Mouse (Mus musculus) skeletal muscle tissue, postnatal 0 days (tissue): Measurements from ENCODE around the gene Prrt4. TPM values are rescaled to one million over a fixed set of nuclear protein-coding genes. Genes with fewer than 3 reads are reported as not detected.

Experiments used
- microRNA-seq, 2 experiments: library from miRNA; unstranded; fragments of <30 nt; microRNA quantifications; one replicate each; pipeline ENCODE4; 2016
- polyA plus RNA-seq: library from polyadenylated mRNA; unstranded; fragments of >200 nt; fragmentation: Nextera tagmentation; extraction: Ambion mirVana; gene quantifications from 2 replicates; pipeline ENCODE4 v1.2.1, GENCODE M21; 2015

Gene Prrt4
- polyA plus RNA-seq: 0.10 and 0.24 TPM in 2 replicates

GRCm38 (mm10) chr6:29178888-29179658, at the start of gene Prrt4:
TSS of gene Prrt4 (minus strand) at chr6:29179584.

DNA sequence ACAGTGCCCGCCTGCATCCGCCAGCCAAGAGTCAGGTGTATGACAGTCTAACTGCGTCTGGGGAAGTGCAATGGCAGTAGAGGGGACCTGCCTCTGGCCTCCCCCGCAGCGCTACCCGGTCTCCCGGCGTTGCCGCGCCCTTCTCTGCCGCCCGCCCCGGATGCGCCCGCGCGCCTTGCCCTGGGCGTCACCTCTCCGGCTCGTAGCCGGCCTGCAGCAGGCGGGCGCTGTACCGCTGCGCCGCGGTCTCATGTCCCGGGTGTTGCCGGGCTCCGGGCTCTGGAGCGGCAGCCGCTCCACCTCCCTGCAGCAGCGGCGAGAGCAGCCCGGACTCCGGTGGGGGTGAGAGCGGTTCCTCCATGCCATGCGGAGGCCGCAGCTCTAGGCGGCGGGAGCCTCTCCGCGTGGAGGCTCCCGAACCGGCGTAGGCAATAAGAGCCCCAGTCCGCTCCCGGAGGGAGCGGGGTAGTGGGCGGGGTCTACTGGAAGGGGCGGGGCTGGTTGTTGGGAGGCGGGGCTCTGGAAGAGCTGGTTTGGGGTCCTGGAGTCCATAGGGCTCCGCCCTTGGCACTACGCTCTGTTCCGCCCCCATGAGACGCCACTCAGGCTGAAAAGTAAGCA, 36.6 kb upstream of the Prrt4 start, which contains the start of gene Impdh1:
TSS of gene Impdh1 (minus strand) at position 484 of the 621 bp plus-strand sequence.

DNA sequence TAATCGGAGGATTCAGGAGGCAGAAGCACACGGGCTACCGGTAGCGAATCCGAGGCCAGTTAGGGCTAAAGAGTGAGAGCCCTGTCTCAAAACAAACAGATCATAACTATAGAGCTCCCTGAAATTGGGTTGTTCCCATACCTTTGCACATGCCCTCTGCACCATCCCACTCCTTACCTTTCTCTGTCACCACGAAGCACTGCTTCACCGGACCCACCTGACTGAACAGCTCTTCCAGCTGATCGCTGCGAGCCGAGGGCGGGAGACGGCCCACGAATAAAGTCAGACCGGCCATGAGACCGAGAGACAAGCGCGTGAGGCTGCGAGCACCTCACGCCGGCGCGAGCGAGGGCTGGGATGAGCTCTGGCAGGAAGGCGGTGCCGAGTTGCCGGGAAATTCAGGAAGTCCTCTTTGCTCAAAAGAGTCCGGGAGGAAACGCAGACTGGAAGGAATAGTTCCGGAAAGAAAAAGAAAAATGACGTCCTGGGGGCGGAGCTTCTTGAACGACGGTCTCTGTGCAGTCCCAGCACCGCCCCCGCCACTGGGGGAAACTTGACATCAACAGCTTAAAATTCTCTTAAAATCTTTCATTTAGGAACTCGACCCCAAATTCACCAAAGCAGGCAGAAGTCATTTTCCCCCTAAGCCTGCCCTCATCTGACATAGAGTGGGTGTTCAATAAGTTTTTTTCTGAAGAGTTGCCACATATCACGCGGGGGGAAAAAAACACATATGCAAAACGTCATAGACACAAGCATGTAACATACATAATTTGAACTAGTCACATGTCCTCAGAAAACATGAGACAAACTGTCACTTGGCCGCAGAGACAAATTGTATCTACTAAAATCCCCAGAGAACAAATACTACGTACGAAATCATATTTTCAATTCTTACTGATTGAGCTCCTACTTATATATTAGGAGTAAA, 14.8 kb downstream of the Prrt4 start, which contains the start of gene Rbm28:
TSS of gene Rbm28 (minus strand) at position 693 of the 931 bp plus-strand sequence.

Small RNA genes lying within 50 kb of the gene (microRNA-seq; reads per million reads assigned to microRNA genes)
- 0 reads per million in 2 experiments for gene Gm24303

Other genes with a start within 250 kb of the Prrt4 start
- gene Lep, start 119.4 kb downstream of the Prrt4 start, polyA plus RNA-seq: 0.23 and 1.2 TPM in 2 replicates
- gene Rbm28, start 14.6 kb downstream of the Prrt4 start, polyA plus RNA-seq: 9.2 and 10.6 TPM in 2 replicates
- 21.1 and 23.9 TPM in 2 replicates for gene Impdh1, start 36.8 kb upstream of the Prrt4 start, polyA plus RNA-seq
- 18.1 and 21.3 TPM in 2 replicates for gene Hilpda, start 92.9 kb upstream of the Prrt4 start, polyA plus RNA-seq
- 0.40 TPM in 1 of 2 replicates, not detected in the other for gene Fam71f2, start 100.0 kb upstream of the Prrt4 start, polyA plus RNA-seq
- not detected in 2 replicates for gene Fam71f1, start 139.6 kb upstream of the Prrt4 start, polyA plus RNA-seq
- 170 and 196 TPM in 2 replicates for gene Calu, start 168.5 kb upstream of the Prrt4 start, polyA plus RNA-seq
- 1.1 and 1.2 TPM in 2 replicates for gene Opn1sw, start 208.9 kb upstream of the Prrt4 start, polyA plus RNA-seq
- gene Ccdc136, start 216.7 kb upstream of the Prrt4 start, polyA plus RNA-seq: 15.9 and 16.1 TPM in 2 replicates